In genomic region chr2:19930009-19930408, GRCm38 (mm10) we compare ENCODE assay signal across 19 mouse cellular contexts. TPM values are rescaled to one million over a fixed set of nuclear protein-coding genes. Genes with fewer than 3 reads are reported as not detected.
DNase-seq lines count a peak whose midpoint lies in the region; TF ChIP-seq lines count a peak whose summit lies in the region.
"Had no signal": no experiment of that assay in that cellular context is flagged by ENCODE, and none has a peak within 500 bp of the region (broad histone marks: within the 10 kb centered on the region; RNA-seq: fewer than 3 reads in every experiment).

No protein-coding gene starts in this region.

- peak in 1 of 2 experiments; percentile 14 for DNase-seq in layer of hippocampus, adult 2 months (ENCODE audit: low spot score in 2 of 2)
- DNase-seq in layer of hippocampus, postnatal 36 days = no peak
- peak in 1 of 2 experiments; percentile 11 for DNase-seq in left cerebral cortex, adult 2 months (ENCODE audit: extremely low spot score in 1 of 2, low spot score in 2 of 2)
- no peak for DNase-seq in left cerebral cortex, postnatal 4 days
- DNase-seq in telencephalon, adult 2 months (ENCODE audit: low read depth, low spot score) = peak; percentile 60
- DNase-seq in lung, postnatal 14 days = no peak
- DNase-seq: adrenal gland, adult 2 months; adrenal gland, postnatal 25 days; cerebellum, adult 18-20 months; cerebellum, adult 9-10 months; cerebellum, postnatal 14 days; gastrocnemius, adult 2 months; gastrocnemius, postnatal 14 days; heart, adult 11 months had no signal

- no peak for TF ChIP-seq CTCF in layer of hippocampus, adult 2 months (conservative IDR thresholded peaks at IDR 0.05)
- TF ChIP-seq CTCF in left cerebral cortex, adult 2 months (IDR thresholded peaks at IDR 0.05) = no peak

- H3K27ac ChIP-seq in layer of hippocampus, adult 2 months = peak overlapping the region; percentile 51; the same call in 1 of the 2 replicates
- 0 out of 2 replicates have a peak overlapping the region, but pooled peaks have one; percentile 10 for H3K27ac ChIP-seq in left cerebral cortex, adult 2 months
- H3K27ac ChIP-seq: forebrain, embryonic 10.5 days; forebrain, embryonic 13.5 days; gastrocnemius, adult 2 months; hindbrain, embryonic 12.5 days; hindbrain, embryonic 15.5 days had no signal

- intact Hi-C loops in left cerebral cortex, adult 2 months (cut with DNase I) = no loop called here
- intact Hi-C loops in left cerebral cortex, postnatal 4 days (cut with DNase I) = no loop called here

- H3K4me3 ChIP-seq in layer of hippocampus, adult 2 months = no peak overlapping the region
- no peak overlapping the region for H3K4me3 ChIP-seq in left cerebral cortex, adult 2 months
- H3K4me3 ChIP-seq: forebrain, embryonic 10.5 days; forebrain, embryonic 13.5 days; gastrocnemius, adult 2 months; hindbrain, embryonic 12.5 days; hindbrain, embryonic 15.5 days had no signal

RNA-seq across cellular contexts. Expression of gene Etl4, which starts 20.4 kb away (rescaled TPM):
- 10 to 100 TPM; 68.4 to 75.9 TPM for total RNA-seq in layer of hippocampus, adult 2 months (2021)
- total RNA-seq in layer of hippocampus, postnatal 36 days (2021) = 10 to 100 TPM; 70.1 to 73.3 TPM
- 100 to 1,000 TPM; 138 to 142 TPM for total RNA-seq in left cerebral cortex, adult 2 months (2021)
- total RNA-seq in left cerebral cortex, postnatal 4 days (2021) = 10 to 100 TPM; 36.7 to 44.8 TPM
- total RNA-seq: MEL had no signal
